Mouse (Mus musculus) small intestine, adult 2 months (tissue): ENCODE measurements at regions not wholly inside any gene's neighbourhood (a gene's known extent, or its start where the extent isn't known, plus 50 kb on each side); places are given as distances from the start of the nearest gene placed in this dataset.

Experiments used
- CTCF ChIP-seq: fragments of 200-500 bp; IDR thresholded peaks from 2 replicates; pipeline ENCODE4 v1.5.1; 2012; ENCODE audit warnings: low read depth, mild to moderate bottlenecking, control low read depth, inconsistent platforms, low read length, moderate library complexity, mixed read lengths; ENCODE audit not compliant: insufficient replicate concordance, insufficient read length; ENCODE audit errors: extremely low read depth
- POLR2A ChIP-seq: fragments of 200-500 bp; IDR thresholded peaks from 2 replicates; pipeline ENCODE4 v1.6.1; 2012; ENCODE audit warnings: low read depth, mild to moderate bottlenecking, control low read depth, inconsistent platforms, low read length, moderate library complexity

DNA sequence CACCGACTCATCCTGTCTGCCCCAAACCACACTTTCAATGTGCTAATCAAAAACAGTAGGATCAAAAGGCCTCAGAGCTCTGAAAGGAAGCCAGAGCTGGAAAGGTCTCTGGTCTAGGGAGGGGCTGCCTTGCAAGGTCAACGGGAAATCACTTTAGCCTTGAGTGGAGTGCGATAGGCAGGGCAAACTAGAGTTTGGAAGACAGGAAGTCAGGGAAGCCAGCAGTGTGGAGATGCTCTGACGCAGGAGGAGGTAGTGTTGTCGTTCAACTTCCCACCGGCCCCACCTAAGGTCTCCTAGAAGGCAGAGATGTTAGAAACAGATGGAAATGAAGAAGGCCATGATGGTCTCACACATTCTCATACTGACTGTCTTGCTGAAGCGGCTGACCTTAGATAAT lies 52.0 kb upstream of the Trp53i11 start:
- TF ChIP-seq POLR2A (no peak), CTCF (no peak)
